Mouse (Mus musculus) activated CD4-positive, CD25-positive, alpha-beta regulatory T cell, adult 4 months (primary cell): ENCODE measurements at regions not wholly inside any gene's neighbourhood (a gene's known extent, or its start where the extent isn't known, plus 50 kb on each side); places are given as distances from the start of the nearest gene placed in this dataset.

Experiments
- ATAC-seq: one replicate; pipeline ENCODE4 v1.8.0; 2017

DNA sequence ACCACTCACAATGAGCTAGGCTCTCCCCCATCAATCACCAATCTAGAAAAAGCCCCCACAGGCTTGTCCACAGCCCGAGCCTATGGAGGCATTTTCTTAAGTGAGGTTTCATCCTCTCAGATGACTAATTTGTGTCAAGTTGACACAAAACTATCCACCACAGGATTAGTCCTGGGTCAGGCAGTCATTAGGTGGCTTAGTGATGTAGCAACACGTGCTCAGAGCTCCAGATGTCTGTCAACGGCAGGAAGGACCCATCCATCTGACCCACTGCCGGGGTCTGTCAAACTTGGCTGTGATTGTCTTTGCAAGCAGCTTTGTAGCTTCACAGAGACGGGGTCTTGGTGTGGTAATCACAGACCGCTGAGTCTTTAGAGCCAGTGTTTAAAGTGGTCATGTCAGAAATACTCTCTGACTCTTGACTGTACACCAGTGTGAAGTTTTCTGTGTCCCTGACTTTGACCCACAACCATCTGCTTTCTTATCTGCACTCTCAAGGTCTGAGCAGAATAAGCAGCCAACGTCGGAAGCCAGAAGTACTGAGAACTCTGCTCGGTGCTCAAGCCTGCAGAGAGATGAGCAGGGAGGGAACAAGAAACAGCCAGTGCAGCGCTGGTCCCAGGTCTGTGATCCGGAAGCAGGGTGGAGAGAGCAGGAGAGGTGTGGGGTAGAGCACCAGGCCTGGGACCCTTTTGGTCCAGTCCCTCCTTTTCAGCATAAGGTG is 131.6 kb upstream of the Nfe2l3 start:
- no peak for ATAC-seq

DNA sequence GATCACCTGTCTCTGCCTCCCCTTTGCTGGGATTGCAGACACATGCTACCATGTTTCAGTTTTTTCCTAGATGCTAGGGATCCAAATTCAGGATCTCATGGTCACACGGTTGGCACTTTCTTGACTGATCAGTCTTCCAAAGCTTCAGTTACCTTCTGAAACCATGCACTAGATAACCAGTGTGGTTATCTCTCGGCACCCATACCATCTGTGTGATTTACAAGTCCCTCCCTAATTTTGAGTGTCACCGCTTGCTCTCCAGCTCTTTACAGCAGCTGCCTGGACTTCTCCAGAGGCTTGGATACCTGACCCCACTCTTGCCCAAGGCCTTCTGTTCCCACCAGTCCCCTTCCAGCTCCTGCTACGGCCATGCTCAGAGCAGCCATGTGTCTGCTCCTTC is 130.6 kb upstream of the Nfe2l3 start:
- no peak for ATAC-seq

DNA sequence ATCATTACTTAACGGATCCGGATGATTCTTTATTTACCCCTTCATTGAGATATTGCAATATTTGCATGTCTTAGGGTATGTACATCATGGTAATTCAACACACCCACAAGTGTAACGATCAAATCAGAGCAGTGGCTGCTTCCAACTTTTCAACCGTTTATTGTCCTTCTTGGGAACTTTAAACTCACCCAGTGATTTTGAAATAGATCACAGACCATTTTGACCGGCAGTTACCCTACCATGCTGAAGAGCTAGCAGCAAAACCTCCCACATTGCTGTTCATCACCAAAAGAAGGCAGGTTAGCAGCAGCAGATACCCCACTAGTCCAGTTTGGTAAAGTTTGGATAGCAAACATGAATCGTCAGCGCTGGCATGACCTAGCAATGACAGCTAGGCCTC is 130.2 kb upstream of the Nfe2l3 start:
- no peak for ATAC-seq

DNA sequence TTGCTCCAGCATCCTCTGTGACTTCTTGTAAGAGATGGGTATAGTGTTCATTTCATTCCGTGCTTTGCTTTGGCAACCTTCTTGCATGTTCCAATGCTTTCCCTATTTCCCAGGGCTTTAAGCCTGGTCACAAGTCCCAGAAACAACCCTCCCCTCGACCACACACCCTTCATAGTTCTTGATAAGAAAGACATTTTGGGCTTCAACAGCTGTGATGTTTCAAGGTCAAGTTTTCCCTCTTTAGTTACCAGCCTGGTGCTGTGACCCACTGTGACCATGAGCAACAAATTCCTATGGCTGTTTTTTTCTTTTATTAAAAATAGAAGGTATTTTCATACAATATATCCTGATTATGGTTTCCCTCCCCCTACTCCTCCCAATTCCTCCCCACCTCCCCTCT is 114.1 kb upstream of the Nfe2l3 start:
- ATAC-seq, result no peak

DNA sequence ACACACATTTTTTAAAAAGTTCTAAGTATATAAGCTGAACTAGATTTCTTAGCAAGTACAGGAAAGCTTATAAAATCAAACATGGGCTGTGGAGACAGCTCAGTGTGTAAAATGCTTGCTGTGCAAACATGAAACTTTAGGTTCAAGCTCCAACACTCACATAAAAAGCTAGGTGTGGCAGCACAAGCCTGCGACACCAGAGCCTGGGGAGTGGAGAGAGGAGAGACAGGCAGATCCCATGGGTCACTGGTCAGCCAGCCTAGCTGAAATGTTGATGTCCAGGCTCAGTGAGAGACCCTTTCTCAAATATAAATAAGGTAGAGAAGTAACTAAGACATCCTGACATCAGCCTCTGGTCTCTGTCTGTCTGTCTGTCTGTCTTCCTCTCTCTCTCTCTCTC is 112.5 kb upstream of the Nfe2l3 start:
- no peak for ATAC-seq

DNA sequence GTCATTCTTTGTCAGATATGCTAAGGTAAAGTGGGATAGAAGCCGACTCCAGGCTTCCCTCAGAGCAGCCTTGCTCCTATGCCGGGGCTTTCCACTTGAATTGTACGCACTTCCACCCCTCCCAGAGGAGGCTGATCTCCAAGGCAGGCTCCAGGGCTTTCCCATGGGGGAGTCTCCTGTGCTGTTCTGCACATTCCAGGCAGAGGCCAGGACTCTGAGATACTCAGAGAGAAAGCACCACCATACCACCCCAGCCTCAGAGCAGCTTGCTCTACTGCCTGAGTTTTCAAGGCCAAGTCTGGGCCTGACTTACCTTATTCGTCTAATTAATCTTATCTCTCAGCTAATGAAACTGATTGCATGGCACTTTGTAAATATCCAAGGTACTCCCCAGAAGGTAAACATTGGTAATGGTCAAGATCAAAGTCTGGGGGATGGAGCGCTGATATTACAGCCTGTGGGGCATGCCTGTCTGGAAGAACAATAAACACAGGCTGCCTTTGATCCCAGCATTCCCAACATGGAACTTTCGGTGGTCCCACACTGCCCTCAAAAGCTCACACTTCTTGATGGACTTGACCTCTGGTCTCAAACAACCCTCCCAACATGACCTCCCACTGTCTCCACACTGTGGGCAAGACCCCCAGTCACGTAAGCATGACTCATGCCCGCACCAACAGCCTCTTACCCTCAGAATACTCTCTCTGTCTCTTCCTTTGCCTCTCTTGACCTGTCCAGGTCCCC is 111.6 kb upstream of the Nfe2l3 start:
- no peak for ATAC-seq

DNA sequence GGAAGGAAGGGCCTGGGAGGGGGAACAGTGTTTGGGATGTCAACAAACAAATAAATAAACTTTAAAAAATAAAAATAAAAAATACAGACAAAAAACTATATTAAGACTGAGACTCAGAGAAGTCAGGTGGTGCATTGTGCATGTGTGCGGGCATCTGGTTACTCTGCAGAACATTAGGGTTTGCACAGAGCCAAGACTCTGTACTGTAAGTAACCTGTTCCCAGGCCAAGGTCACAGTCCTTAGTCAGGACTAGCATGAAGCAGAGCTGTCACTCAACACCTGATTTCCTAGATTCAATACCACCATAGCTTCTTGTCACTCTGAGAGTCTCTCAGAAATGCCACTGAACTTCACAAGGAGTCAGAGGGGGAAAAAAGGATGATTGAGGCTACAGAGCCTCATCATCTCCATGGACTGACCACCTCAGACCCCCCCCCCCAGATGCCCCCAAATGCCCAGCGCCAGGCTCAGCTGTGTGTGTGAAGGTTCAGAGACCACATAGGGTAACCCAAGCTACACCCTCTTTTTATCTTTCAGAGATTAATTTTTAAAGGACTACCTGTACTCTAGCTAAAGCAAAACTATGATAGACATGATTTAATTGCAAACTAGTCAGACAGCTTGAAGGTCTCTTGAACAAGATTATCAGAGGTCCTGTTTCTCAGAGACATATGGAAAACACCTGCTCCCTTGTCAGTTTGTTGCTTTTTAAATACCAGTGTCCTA is 106.2 kb upstream of the Nfe2l3 start:
- no peak for ATAC-seq

DNA sequence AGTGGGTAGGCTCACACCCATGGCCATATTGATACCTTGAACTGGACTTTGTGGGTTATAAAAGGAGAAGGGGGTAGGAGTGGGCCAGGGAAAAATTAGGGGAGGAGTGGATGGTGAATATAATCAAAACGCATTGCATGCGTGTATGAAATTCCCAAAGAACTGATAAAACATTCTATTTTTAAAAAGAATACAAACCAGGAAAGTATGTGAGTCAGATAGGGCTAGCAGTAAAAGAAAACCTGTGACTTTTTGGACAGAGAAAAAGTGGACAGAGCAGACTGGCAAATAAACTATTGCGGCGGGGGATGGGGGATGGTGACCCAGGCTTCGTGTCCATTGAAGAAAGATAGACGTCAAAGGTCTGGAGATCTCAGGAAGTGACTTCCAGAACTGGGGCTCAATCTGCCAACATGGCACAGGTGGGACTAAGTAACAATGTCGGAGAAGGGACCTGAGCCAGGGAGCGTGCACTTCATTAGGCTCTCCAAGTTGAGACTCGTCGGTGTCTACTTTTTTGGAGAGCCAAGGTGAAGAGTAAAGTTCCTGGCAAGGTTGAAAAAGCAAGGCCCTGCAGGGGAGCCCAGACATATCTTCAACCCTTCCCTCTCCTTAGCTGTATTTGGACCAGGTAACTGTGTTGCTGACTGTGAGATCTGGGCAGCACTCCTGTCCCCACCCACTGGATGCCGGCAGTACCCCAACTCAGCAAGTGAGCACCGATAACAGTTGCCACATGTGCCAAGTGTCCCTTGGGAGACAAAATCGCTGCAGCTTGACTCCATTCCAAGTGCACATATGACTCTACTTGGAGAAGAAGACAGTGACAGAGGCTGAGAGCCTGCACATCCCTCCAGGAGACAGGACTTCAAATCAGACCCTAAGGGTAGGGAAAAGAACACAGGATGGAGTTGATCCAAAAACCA is 103.1 kb upstream of the Nfe2l3 start:
- ATAC-seq, result no peak

DNA sequence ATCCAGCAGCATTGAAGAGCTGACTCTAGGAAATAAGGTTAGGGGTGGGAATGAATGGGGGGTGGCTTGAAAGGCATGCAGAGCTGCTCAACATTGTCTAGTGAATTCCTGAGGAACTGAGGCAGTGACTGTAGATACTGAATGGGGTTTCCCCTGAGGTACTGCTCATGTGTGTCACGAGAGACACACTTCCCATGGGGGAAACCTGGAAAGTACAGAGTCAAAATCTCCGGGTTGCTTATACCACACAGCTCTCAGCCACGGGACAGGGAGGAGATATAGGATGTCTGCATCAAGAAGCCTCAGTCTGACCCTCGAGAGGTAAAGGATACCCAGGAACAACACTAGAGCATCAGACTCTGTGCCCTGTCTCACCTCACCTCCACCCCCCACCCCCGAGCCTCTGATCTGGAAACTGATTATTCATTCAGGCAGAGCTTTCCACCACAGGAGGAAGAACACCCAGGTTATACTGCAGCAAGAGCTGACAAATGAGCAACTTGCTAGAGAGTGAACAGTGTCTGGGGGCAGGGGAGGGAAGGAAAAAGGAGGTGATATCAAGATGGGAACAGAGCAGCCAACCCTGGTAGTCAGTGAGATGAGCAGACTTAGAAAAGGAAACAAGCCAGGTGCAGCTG is 102.3 kb upstream of the Nfe2l3 start:
- no peak for ATAC-seq

DNA sequence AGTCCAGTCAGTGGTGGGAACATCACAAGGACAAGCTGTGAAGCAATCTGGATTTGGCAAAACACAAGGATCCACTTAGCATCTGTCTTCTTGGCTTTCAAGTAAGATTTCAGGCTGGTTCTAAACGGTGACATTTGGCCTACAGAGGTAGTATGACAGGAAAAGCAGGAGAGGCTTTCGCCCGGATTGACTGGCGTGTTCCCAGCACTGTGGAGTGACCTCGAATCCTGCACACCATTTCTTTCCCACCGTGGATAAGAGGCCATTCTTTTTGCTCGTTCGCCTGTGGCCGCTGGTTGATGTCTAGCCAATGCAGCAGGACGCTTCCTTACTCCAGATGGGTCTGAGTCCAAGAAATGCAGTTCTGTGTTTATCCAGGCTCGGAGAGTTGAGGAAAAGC is 99.6 kb upstream of the Nfe2l3 start:
- no peak for ATAC-seq

DNA sequence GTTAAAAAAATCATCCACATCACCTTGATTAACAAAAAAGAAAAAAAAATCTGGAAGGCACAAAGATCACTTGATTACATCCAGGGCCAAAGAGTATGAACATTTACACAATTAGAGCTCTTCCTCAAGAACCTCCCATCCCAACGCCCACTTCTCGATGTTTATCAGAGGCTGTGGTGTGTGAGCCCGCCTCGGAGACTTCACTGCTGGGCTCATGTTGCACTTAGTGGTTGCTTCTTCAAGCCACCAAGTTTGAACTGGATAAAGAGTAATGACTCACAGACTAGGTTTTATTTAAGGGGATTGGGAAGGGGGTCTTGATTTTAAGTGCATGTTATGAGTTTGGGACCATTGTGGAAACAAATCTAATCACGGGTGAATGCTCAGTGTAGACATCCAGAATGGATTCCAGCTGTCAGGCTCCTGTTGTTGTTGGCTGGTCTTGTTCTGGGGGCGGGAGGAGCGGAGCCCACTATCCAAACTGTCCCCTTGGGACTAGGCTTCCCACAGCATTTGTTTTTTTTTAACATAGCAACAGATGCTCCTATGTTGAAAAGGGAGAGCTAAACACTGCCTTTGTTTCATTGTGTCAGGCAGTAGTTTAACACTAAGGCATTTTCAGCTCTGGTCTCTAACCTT is 98.6 kb upstream of the Nfe2l3 start:
- no peak for ATAC-seq

DNA sequence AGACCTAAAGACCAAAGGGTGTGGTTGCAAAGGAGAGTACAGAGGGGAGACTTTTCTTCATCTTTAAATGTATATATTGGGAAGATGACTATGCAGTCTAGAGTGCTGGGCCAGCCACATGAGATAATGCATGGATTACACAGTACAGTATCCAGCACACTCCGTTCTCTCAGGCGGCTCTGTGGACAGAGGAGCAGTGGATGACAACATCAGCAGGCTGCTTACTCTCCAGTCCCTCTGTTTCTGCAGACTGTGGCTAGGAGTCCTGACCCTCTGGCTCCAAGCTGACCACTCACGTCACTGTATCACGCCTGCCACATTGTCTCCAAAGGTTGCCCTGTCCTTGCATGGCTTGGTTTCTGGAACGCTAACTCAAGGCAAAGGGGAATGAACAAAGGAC is 97.2 kb upstream of the Nfe2l3 start:
- ATAC-seq, result no peak

DNA sequence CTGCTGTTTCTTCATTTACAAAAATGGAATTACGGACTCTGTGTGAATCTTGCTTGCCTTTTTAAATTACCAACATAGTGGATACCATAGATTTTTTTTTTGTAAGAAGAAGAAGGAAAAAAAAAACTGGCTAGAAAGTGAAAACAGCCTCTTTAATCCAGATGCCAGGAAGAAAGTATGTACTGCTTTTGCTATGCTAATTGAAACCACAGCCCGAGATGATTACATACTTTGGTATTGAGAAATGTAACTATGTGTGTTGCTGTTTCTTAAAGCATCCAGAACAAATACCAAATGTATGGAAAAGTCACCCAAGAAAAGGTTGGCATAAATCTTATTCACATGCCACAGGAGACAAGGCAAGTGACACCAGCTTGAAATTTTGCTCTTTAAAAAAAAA is 93.2 kb upstream of the Nfe2l3 start:
- no peak for ATAC-seq

DNA sequence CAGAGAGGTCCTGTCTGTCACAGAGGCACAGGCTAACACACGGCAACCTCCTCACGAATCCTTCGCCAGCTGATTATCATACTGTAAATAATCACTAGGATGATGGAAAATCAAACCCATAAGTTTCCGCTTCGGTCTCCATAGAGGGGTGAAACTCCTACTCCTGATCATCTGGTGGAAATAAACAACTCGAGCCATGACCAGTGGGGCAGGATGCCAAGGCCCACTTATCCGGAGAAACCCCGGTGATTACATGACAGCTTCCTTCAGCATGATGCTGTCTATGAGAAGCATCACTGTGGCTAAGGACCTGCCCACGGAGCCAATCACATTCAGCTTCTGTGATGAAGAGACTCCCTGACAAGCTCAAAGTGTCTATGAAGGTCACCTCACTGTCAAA is 84.7 kb upstream of the Nfe2l3 start:
- no peak for ATAC-seq

DNA sequence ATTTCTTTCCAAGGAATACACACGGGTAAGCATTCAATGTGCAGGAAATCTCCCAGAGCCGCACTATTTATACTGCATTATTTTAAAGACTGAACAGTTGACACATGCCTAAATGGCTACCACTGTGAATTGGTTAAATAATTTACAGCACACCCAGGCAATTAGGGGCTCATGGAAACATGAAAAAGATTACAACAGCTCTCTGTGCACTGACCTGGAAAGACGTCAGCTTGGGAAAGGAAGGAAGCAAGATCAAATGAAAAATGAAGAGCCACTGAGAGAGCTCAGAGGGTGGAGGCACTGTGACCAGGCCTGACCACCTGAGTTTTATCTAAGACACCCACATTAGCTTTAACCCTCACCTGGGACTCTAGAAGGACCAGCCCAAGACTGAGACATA is 82.7 kb upstream of the Nfe2l3 start:
- no peak for ATAC-seq

DNA sequence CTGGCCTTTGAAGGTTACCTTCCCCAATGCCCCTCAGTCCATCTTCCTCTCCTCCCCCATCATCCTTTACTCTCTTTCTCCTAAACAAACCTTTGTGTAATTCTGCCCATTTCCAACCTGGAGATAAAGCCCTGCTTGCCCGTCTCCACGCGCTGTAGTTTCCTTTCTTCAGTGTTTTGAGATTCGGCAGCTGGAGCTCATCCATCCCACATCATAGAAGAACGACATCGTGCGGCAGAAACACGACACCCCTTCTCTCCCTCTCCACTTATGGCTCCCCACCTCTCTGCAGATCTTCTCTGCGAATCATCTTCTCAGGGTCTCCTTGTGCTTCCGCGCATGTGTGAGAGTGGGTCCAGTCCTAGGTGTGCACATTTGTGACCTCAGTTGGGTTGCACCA is 77.4 kb upstream of the Nfe2l3 start:
- no peak for ATAC-seq

DNA sequence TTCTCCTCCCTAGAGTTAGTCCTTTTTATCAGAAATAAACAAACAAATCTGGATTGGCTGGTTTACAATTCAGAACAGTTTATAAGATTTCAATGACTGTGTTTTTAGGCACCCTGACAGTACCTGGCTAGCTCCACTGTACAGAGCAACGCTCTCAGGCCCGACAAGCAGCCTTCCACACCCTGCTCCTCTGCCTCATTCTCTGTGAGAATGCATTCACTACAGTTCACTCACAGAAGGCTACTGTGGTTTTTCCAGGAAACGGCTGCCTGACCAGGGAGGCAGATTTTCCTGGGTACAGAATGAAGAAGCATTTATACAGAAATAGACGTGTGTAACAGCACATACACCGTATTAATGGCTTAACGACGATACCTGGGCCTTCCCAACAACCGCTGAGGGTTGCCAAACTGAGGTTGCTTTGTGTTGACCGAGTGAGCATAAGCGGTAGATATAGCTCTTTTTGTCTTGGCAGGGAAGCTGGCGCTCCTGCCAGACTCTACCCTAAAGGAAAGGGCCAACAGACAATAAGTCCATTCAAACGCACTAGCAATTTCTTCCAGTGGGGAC is 70.8 kb upstream of the Nfe2l3 start:
- ATAC-seq, result no peak

DNA sequence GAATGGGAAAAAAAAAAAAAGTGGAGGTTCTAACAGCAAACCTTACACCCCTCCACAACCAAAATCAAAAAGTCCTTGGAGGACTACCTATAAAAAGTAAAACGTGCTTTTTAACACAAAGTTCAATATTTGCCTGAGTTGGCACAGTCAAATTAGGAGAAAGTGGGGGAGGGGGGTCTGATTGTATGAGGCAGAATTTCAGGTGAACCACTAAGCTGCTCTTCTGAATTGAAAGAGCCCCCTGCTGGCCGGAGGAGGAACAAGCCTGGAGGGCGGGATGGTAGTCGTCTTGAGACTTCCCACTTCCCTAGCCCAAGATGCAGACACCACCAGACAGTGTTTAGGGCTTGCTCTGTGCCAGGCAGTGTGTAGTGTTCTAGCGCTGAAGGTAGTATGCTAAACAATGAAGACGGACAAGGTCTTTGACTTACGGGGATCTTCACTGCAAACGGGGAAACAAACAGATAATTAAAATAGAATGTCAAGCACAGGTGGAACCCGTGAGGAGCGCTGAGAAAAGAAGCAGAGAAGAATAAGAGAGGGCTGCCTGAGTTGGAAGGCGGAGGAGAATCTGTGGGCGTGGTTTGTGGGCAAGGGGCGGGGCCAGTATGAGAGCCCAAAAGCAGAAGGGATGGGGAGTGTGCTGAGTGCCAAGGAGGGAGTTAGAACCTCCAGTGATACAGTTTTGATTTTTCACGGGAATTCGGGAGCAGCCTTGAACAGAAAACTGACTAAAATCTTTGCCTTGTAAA is 69.8 kb upstream of the Nfe2l3 start:
- peak; percentile 88 for ATAC-seq

DNA sequence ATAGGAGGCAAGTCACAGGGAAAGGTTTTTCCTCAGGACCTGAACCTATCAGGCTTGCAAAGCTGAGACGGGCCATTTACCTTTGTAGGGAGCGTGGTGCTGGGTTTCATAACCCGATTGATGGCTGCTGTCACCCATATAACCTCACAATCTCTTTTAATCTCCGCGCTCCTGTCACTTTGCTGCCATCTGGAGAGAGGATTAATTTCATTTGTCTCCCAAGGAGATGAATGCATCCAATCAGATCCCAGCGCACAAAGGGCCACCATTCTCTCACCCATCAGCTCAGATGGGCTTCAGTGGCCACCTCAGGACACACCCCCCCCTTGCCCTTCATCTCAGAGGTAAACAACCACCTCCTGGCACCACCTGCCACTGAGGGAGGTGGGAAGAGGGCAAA is 67.7 kb upstream of the Nfe2l3 start:
- ATAC-seq, result no peak

DNA sequence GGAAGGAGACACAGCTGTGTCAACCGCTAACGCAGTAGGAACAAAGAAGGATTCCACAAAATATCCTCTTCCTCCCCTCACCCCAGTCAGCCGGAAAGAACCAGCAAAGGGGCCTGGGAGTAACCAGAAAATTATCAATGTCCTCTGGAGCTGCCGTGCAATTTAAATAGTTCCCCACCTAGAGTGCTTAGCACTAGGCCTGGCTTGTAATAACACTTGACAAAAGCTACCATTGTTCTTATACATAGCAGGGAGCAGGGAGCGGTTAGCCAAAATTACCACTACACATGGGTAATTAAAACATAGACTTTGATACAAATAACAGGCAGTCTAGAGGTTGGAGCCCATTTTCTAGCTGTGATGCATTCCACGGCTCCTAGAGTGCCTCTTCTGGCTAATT is 62.7 kb upstream of the Nfe2l3 start:
- ATAC-seq, result no peak

DNA sequence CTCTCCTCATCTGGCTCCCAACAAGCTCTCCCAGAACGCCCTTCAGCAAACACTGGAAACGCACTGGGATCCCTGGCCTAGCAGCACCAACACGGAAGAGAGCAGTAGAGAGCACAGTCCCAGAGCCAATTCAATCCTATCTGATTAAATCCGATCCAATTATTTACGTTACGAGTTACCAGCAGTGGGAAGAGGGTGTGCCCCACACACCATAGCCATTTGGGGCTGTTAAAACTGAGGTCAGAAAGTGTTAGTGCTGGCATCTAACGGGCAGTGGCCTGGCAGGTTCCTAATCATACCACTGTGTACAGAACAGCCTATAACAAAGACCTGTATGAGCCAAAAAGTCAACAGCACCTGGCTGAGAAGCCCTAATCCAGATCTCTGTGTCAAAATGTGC is 60.1 kb upstream of the Nfe2l3 start:
- no peak for ATAC-seq
